Mouse (Mus musculus): ENCODE measurements around the gene Cd3eap.

GRCm38 (mm10) chr7:19349188-19349915 lies 9.9 kb downstream of the Cd3eap start:
- TF ChIP-seq CTCF (IDR thresholded peaks at IDR 0.05; ENCODE audit: low read depth) (no peak), EP300 (IDR thresholded peaks at IDR 0.05; ENCODE audit: low read depth) (no peak)

Data from liver, embryonic 14.5 days (tissue).